Mouse (Mus musculus): Measurements from ENCODE around the gene Col25a1. TPM values are rescaled to one million over a fixed set of nuclear protein-coding genes. Genes with fewer than 3 reads are reported as not detected.

The Col25a1 gene
- polyA plus RNA-seq, 2 experiments: 0.94 to 1.1 TPM

DNA sequence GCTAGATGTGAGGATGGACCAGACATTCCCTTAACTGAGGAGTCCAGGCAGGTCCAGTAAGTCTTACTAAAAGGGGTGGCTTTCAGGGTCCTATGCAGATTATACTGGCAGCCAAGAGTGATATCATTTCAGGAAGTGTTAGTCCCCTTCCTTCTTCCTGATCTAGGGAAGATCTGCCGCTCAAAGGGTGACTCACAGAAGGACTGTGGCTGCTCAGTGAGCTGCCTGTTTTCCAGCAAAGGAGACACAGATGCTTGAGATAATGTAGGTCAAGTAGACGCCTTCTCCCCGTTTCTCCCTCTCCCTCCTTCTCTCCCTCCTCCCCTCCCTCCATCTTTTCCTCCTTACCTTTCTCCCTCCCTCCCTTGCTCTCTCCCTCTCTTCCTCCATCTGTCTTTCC is 6.3 kb downstream of the Col25a1 start:
- no peaks in the 10 kb centered on the region for H3K36me3 ChIP-seq (replicated peaks; ENCODE audit: control insufficient read depth, insufficient read depth, low read depth)
- no peak for TF ChIP-seq EP300 (IDR thresholded peaks at IDR 0.05; ENCODE audit: low read depth)
- TF ChIP-seq CTCF (IDR thresholded peaks at IDR 0.05; ENCODE audit: low read depth): no peak
- H3K9me3 ChIP-seq (ENCODE audit: control insufficient read depth, low read length): no peaks in the 10 kb centered on the region
- ATAC-seq (ENCODE audit: insufficient read depth) (no peak), DNase-seq (ENCODE audit: low read depth in 3 of 3, low spot score in 3 of 3) (no peak)
- H3K4me1 ChIP-seq (replicated peaks; ENCODE audit: control insufficient read depth in 2 of 2, insufficient read depth in 2 of 2, low read length in 1 of 2): no peaks in the 10 kb centered on the region
- no peak overlapping the region for H3K9ac ChIP-seq (replicated peaks)
- H3K27me3 ChIP-seq (ENCODE audit: control insufficient read depth, insufficient read depth, low read length): no peaks in the 10 kb centered on the region
- H3K4me2 ChIP-seq (ENCODE audit: low read depth): no peak overlapping the region
- H3K27ac ChIP-seq: no peak overlapping the region
- 11% methylated on average over 3 of the region's 3 CpGs for WGBS (ENCODE audit: insufficient replicate concordance)
- no peak overlapping the region for H3K4me3 ChIP-seq (ENCODE audit: insufficient read depth in 1 of 2, low read depth in 2 of 2, low read length in 2 of 2)

DNA sequence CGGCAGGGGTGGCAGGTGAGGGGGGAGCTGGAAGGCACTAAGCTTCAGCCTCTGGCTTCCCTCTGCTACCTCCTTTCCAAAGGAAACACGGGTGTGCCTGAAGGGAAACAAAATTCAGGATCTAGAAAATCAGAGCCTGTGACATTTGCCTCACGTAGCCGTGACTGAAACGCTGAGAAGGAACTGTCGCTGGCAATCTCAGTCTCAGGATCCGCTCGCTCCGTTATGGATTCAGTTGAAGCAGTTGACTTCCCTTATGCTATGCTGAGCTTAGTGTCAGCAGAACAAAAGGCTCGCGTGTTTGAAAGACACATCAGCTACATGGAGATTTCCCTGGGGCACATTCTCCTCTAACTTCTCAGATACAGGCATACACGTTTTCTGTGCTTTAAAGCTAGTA is 14.6 kb downstream of the Col25a1 start:
- TF ChIP-seq CTCF (IDR thresholded peaks at IDR 0.05; ENCODE audit: low read depth) (no peak), EP300 (IDR thresholded peaks at IDR 0.05; ENCODE audit: low read depth) (no peak)
- H3K27me3 ChIP-seq (ENCODE audit: control insufficient read depth, insufficient read depth, low read length): no peaks in the 10 kb centered on the region
- ATAC-seq (ENCODE audit: insufficient read depth) (no peak), DNase-seq (ENCODE audit: low read depth in 3 of 3, low spot score in 3 of 3) (no peak)
- no peak overlapping the region for H3K4me3 ChIP-seq (ENCODE audit: insufficient read depth in 1 of 2, low read depth in 2 of 2, low read length in 2 of 2)
- no peaks in the 10 kb centered on the region for H3K36me3 ChIP-seq (replicated peaks; ENCODE audit: control insufficient read depth, insufficient read depth, low read depth)
- H3K4me2 ChIP-seq (ENCODE audit: low read depth): no peak overlapping the region
- no peaks in the 10 kb centered on the region for H3K9me3 ChIP-seq (ENCODE audit: control insufficient read depth, low read length)
- no peak overlapping the region for H3K27ac ChIP-seq
- H3K4me1 ChIP-seq (replicated peaks; ENCODE audit: control insufficient read depth in 2 of 2, insufficient read depth in 2 of 2, low read length in 1 of 2): no peaks in the 10 kb centered on the region
- 63% methylated on average over 12 of the region's 12 CpGs for WGBS (ENCODE audit: insufficient replicate concordance)
- H3K9ac ChIP-seq (replicated peaks): no peak overlapping the region

DNA sequence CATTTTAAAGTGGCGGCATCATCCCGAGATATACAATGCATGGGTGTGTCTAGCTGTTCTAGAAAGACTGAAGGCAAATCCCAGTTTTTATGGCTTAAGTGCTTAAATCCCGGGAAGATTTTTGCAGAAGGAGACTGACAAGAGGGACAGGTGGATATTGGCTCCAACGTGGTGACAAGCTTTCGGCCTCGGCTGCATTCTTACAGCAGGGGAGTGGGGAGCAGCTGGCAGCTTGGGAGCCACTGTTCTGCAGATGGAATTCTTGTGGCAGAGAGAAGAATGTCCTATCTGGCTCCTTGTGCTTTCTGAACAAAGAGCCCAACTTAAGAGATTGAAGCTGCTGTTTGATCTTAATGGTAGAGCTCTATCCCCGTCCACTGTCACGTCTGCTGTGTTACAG is 16.5 kb downstream of the Col25a1 start:
- TF ChIP-seq CTCF (IDR thresholded peaks at IDR 0.05; ENCODE audit: low read depth) (no peak), EP300 (IDR thresholded peaks at IDR 0.05; ENCODE audit: low read depth) (no peak)
- Histone ChIP-seq H3K36me3 (replicated peaks; ENCODE audit: control insufficient read depth, insufficient read depth, low read depth) (no peaks in the 10 kb centered on the region), H3K9ac (replicated peaks) (no peak overlapping the region), H3K27ac (no peak overlapping the region), H3K9me3 (ENCODE audit: control insufficient read depth, low read length) (no peaks in the 10 kb centered on the region), H3K4me3 (ENCODE audit: insufficient read depth in 1 of 2, low read depth in 2 of 2, low read length in 2 of 2) (no peak overlapping the region), H3K4me2 (ENCODE audit: low read depth) (no peak overlapping the region), H3K27me3 (ENCODE audit: control insufficient read depth, insufficient read depth, low read length) (no peaks in the 10 kb centered on the region), H3K4me1 (replicated peaks; ENCODE audit: control insufficient read depth in 2 of 2, insufficient read depth in 2 of 2, low read length in 1 of 2) (no peaks in the 10 kb centered on the region)
- ATAC-seq (ENCODE audit: insufficient read depth): no peak
- DNase-seq (ENCODE audit: low read depth in 3 of 3, low spot score in 3 of 3): no peak
- 63% methylated on average over 8 of the region's 8 CpGs for WGBS (ENCODE audit: insufficient replicate concordance)

DNA sequence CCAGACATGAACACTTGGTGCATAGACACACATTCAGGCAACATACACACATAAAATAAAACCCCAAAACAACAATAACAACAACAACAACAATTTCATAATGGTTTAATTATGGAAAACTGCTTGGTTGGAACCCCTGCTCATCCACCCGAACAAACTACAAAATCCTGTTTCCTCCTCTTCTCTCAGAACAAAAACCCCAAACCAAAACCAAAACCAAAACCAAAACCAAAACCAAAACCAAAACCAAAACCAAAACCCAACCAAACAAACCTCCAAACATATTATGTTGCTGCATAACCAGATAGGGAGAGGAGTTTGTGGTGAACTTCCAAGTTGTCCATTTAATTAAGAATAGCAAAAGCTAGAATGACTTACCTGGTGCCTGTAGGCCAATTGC is 17.9 kb downstream of the Col25a1 start:
- DNase-seq (ENCODE audit: low read depth in 3 of 3, low spot score in 3 of 3): no peak
- 43% methylated on average over 1 of the region's 1 CpGs for WGBS (ENCODE audit: insufficient replicate concordance)
- TF ChIP-seq EP300 (IDR thresholded peaks at IDR 0.05; ENCODE audit: low read depth) (no peak), CTCF (IDR thresholded peaks at IDR 0.05; ENCODE audit: low read depth) (no peak)

DNA sequence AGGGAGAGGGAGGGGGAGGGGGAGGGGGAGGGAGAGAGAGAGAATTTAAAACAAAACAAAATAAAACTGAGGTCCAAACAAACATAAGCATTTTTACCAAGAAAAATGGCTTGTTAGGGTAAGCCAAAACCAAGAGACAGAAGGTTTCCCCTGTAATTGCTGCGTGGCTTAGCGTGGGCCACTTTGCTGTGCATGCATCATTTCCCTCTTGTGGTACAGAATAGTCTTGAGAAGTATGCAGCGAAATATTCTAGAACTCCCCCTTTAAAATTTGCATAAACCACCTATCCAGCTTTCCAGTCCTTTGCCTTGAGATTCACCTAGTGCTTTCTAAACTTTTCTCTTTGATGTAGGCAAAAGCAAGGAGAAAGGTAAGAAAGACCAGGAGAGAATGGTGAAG is 21.8 kb downstream of the Col25a1 start:
- Histone ChIP-seq H3K27me3 (ENCODE audit: control insufficient read depth, insufficient read depth, low read length) (no peaks in the 10 kb centered on the region), H3K4me2 (ENCODE audit: low read depth) (no peak overlapping the region), H3K9me3 (ENCODE audit: control insufficient read depth, low read length) (no peaks in the 10 kb centered on the region), H3K36me3 (replicated peaks; ENCODE audit: control insufficient read depth, insufficient read depth, low read depth) (no peaks in the 10 kb centered on the region), H3K9ac (replicated peaks) (no peak overlapping the region), H3K4me3 (ENCODE audit: insufficient read depth in 1 of 2, low read depth in 2 of 2, low read length in 2 of 2) (no peak overlapping the region), H3K27ac (no peak overlapping the region), H3K4me1 (replicated peaks; ENCODE audit: control insufficient read depth in 2 of 2, insufficient read depth in 2 of 2, low read length in 1 of 2) (no peaks in the 10 kb centered on the region)
- ATAC-seq (ENCODE audit: insufficient read depth) (no peak), DNase-seq (ENCODE audit: low read depth in 3 of 3, low spot score in 3 of 3) (no peak)
- WGBS (ENCODE audit: insufficient replicate concordance): 45% methylated on average over 3 of the region's 3 CpGs
- TF ChIP-seq EP300 (IDR thresholded peaks at IDR 0.05; ENCODE audit: low read depth) (no peak), CTCF (IDR thresholded peaks at IDR 0.05; ENCODE audit: low read depth) (no peak)

More for the DNA sequence above, 17.9 kb downstream of the Col25a1 start:
- Histone ChIP-seq H3K27me3 (ENCODE audit: control insufficient read depth, insufficient read depth, low read length) (no peaks in the 10 kb centered on the region), H3K4me1 (replicated peaks; ENCODE audit: control insufficient read depth in 2 of 2, insufficient read depth in 2 of 2, low read length in 1 of 2) (no peaks in the 10 kb centered on the region), H3K9ac (replicated peaks) (no peak overlapping the region), H3K36me3 (replicated peaks; ENCODE audit: control insufficient read depth, insufficient read depth, low read depth) (no peaks in the 10 kb centered on the region), H3K4me3 (ENCODE audit: insufficient read depth in 1 of 2, low read depth in 2 of 2, low read length in 2 of 2) (no peak overlapping the region), H3K9me3 (ENCODE audit: control insufficient read depth, low read length) (no peaks in the 10 kb centered on the region), H3K27ac (no peak overlapping the region), H3K4me2 (ENCODE audit: low read depth) (no peak overlapping the region)
- ATAC-seq (ENCODE audit: insufficient read depth): no peak

All from liver, embryonic 14.5 days (tissue).